Mouse (Mus musculus) inflammation-experienced regulatory T-cells, adult 6 months (primary cell): ENCODE results near the gene Foxl1. TPM values are rescaled to one million over a fixed set of nuclear protein-coding genes. Genes with fewer than 3 reads are reported as not detected.

Experiments
- ATAC-seq: one replicate; pipeline ENCODE4 v1.8.0; 2017
- polyA plus RNA-seq, 3 experiments: library from polyadenylated mRNA; unstranded; fragments of 100-300 nt; shearing (Covaris generic); gene quantifications; one replicate each; pipeline ENCODE4 v1.2.1; 2017

Foxl1 gene
- polyA plus RNA-seq, 3 experiments from 2014 or later, result not detected

DNA sequence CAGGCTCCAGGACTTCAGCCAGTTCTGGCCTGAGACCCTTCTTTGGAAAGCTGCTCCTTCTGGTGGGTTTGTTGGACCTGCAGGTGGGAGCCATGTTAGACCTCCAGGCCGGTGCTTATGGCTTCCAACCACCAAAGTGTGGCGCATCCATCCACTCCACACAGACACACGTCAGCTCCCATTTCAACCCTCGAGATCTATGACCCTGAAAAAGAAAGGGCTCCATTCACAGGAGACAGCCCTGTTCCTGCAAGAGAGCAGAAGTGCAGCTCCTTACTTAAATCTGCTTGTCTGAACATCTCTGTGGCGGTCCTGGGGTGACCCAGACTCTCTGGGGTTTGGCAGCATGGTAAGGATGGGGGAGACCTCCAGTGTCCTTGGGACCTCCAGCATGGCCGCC lies 34.2 kb upstream of the Foxl1 start:
- ATAC-seq, result no peak

DNA sequence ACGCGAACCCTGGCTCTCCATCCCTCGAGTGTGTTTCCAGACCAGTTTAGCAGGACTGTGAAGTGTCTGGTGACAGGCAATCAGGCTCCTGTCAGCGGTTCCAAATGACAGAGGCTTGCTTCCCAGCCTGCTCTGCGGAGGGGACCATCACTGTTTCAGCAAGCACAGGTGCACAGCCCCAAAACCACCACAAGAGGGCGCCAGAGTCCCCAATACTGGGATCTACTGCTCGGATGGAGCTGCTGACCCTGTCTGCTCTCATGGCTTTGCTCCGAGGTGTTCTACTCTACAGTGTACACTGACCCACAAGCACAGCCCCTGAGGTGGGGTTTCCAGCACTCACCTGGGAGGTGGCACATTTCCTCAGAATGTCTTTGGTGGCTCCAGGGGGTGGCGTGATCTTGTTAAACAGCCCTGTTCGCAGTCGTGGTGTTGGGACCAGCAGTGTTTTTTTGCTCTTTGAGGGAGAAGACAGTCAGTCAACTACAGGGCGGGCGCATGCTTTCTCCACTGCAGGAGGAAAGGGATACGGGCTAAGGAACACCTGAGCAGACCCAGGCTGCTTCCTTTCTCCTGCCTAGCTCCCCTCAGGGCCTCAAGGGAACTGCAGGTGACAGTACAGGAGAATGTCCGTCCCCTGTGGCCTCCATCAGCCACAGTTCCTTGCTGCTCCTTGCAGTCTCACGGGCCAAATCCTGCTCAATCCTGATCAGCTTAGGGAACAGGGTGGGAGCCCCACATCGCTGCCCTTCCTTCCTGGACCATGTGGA lies 23.5 kb upstream of the Foxl1 start:
- ATAC-seq, result peak; percentile 19

DNA sequence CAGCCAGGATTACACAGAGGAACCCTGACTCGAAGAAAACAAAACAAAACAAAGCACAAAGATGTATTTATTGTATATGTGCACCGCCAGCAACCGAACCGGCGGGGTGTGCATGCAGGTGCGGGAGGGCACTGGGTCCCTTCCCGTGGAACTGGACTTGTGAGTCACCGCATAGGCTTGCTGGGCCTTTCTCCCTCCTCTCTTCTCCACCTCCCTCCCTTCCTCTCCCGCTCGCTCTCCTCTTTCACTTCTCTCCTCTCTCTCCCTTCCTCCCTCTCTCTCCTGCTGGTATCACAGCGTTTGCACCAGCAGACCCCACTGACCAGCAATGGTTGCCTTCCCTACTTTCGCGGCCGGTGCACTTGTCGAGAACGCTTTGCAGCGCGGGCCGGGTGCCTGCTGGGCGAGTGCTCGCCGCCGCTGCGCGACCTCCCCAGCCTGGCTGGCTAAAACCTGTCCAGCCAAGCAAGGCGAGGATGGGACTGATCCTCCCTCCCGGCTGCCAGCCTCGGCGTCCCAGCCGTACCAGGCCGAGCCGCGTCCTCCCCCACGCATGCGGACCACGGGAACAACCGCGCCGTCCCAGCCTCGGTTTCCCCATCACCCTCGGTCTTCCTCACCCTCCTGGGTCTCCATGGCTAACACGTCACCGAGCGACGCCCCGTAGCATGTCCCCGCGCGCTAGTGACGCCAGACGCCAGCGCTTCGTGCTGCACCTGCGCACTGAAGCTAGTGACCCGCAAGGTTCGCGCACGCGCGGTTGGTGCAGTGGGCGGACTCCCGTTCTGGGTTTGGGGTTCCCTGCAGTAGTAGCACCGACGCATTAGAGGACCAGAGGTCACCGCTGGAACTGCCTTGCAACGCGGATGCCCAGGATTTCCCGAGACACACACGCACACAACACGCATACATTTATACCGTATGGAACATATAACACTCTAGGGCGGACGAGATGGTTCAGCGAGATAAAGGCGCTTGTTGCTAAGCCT lies 19.8 kb upstream of the Foxl1 start, which contains the start of gene Mthfsd:
Mthfsd (minus strand) TSS at position 725 of the 989 bp plus-strand sequence.
- ATAC-seq, result peak; percentile 92

DNA sequence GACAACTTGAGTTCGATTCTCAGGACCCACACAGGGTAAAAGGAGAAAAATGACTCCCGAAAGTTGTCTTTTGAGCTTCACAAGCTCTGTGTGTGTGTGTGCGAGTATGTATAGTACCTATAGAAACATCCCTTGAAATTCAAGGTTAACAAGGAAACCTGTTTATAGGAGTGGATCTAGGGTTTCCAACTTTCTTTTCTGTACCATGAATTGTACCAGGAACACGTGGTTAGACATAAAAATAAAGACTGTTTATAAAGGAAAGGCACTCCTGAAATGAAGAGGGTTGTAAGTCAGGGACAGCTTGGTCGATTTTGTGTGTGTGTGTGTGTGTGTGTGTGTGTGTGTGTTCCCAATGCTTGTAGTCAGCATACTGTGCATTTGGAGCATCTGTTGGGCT lies 19.1 kb upstream of the Foxl1 start:
- ATAC-seq, result no peak

DNA sequence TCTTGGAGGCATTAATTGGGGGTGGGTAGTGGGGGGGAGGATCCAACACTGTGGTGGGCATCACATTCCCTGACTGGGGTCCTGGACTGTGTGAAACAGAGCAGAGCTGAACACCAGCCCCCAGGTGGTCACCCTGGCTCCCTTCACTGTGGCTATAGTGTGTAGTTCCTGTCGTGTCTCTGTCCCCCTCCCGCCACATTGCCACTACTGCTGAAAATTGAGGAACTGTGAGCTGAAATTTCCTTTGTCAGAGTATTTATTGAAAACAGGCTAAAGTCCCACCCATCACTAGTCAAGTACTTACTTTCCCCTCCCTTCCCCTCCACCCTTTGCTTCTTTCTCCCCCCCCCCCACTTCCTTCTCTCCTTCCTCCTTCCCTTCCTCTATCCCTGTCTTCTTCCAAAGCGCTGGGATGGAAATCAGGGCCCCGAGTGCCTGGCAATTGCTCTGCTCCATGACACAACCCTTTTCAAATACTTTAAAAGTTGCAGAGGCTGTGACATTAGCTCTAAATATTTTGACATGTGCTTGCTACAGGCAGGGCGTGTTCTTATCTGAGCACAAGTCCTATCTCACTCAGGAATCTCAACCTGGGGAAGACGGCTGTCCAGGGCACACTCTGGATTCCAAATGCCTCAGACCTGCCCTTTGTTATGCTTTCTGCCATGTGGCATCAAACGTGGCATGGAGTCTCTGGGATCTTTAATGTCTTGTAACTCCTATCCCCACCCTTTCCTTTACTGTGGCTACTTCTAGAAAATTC lies 16.4 kb upstream of the Foxl1 start:
- no peak for ATAC-seq

DNA sequence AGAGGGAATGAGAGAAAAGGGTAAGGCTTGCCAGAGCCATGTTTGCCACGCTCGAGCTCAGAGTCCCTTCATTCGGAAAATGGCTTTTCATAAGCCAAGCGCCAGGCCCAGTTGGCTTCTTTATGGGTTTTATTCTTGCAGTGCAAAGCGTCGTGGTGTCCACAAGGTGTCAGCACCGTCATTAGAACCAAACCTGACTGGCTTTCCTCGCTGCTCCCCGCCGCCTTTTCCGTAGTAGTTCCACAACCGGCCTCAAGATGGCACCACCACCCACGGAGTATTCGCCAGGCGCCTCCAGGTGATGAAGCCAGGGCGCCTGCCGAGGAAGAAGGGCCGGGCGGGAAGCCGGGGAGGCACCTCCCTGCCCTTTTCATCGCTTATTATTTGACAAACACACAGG lies 14.5 kb upstream of the Foxl1 start:
- peak; percentile 75 for ATAC-seq

DNA sequence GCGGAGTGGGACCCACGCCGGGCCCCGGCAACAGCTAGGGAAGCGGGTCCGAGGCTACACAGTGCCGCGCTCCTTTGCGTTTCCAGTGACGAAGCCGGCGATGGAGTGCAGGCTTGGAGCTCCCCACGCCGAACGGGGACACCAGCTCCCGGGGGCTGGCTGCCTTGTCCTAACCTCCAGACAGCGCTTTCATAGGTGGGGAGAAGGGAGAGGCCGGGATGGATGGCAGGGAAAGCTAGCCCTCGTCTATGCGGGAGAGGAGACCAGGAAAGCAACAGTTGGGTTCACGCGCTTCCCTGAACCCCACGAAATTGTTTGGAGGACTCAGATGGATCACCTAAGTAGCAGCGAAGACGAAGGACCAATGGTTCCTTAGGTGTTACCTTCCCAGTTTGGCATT lies 12.6 kb upstream of the Foxl1 start:
- no peak for ATAC-seq

DNA sequence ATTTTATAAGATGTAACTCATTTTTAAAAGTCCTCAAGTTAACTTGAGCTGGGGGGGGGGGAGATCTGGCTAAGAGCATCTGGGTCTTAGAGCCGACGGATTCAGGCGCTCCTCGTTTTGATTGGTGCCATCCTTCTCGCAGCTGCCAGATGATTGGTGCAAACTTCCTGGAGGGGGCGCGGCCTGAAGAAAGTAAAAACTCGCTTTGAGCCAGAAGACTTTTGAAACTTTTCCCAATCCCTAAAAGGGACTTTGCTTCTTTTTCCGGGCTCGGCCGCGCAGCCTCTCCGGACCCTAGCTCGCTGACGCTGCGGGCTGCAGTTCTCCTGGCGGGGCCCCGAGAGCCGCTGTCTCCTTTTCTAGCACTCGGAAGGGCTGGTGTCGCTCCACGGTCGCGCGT lies 11.8 kb upstream of the Foxl1 start, which contains the start of gene Foxc2:
Foxc2 (plus strand) TSS at position 224 of the 400 bp plus-strand sequence.
- peak; percentile 78 for ATAC-seq

DNA sequence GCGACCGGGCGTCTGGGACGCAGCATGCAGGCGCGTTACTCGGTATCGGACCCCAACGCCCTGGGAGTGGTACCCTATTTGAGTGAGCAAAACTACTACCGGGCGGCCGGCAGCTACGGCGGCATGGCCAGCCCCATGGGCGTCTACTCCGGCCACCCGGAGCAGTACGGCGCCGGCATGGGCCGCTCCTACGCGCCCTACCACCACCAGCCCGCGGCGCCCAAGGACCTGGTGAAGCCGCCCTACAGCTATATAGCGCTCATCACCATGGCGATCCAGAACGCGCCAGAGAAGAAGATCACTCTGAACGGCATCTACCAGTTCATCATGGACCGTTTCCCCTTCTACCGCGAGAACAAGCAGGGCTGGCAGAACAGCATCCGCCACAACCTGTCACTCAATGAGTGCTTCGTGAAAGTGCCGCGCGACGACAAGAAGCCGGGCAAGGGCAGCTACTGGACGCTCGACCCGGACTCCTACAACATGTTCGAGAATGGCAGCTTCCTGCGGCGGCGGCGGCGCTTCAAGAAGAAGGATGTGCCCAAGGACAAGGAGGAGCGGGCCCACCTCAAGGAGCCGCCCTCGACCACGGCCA lies 11.1 kb upstream of the Foxl1 start:
- no peak for ATAC-seq

DNA sequence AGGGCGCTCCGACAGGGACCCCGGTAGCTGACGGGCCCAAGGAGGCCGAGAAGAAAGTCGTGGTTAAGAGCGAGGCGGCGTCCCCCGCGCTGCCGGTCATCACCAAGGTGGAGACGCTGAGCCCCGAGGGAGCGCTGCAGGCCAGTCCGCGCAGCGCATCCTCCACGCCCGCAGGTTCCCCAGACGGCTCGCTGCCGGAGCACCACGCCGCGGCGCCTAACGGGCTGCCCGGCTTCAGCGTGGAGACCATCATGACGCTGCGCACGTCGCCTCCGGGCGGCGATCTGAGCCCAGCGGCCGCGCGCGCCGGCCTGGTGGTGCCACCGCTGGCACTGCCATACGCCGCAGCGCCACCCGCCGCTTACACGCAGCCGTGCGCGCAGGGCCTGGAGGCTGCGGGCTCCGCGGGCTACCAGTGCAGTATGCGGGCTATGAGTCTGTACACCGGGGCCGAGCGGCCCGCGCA lies 10.5 kb upstream of the Foxl1 start:
- no peak for ATAC-seq

DNA sequence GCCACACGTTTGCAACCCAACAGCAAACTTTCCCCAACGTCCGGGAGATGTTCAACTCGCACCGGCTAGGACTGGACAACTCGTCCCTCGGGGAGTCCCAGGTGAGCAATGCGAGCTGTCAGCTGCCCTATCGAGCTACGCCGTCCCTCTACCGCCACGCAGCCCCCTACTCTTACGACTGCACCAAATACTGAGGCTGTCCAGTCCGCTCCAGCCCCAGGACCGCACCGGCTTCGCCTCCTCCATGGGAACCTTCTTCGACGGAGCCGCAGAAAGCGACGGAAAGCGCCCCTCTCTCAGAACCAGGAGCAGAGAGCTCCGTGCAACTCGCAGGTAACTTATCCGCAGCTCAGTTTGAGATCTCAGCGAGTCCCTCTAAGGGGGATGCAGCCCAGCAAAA lies 9.8 kb upstream of the Foxl1 start:
- ATAC-seq, result no peak

DNA sequence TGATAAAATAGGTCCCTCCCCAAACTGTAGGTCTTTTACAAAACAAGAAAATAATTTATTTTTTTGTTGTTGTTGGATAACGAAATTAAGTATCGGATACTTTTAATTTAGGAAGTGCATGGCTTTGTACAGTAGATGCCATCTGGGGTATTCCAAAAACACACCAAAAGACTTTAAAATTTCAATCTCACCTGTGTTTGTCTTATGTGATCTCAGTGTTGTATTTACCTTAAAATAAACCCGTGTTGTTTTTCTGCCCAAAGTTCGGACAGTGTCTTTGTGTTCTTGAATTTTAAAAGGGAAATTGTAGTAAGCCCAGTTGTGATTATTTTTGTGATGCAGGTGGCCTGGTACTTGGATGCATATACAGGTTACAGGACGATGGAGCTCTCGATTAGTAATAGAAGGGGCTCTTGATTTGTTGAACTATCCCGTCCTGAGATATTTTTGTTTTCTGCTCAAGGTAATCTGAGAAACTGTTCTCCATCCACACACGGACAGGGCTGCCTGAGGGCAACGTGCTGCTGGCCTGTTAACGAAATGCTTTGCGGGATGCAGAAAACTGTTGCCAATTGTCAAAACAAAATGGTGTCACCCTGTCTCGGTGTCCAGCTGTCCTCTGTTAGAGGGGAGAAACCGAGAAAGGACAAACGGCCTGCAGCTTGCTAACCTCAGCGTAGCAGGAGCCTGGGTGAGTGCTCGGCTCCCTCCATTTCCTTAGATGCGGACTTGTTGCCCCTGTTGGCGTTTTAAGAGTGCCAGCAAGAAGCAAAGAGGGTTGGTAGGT lies 8.9 kb upstream of the Foxl1 start:
- no peak for ATAC-seq

DNA sequence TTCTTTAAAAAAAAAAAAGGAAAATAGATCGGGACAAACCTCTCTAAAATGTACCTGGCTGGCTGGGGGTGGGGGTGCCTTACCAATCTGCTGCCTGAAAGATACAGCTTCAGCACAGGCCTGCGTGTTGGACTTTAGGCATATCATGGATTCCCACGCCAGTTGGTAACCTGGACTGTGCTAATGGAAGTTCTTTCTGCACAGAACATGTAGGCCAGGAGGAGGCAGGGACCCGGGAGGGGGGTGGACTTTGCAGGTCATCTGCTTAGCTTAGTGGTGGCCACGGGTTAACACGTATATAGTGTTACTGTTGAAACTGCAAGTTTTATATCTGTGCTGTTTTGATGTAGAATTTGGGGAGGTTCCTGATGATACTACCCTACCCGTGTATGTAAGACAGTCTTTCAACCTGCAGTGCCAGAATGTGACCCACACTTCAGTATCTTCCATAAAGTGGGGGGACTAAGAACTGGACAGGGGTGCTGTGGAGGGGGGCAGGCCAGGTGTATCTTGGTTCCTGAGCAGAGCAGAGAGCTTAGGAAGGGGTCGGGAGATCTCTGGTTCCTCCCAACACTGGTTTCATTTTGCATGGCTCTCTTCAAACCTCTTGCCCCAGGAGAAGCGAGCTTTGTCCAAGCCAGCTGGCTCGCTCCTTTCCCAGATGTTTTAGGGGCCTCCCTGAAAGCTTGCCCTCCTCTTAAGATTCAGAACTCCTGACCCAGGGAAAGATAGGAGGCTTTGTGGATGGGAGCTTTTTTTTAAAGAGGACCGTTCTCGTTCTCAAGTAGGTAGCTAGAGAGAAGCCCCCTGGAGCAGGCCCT lies 7.9 kb upstream of the Foxl1 start:
- ATAC-seq, result no peak

DNA sequence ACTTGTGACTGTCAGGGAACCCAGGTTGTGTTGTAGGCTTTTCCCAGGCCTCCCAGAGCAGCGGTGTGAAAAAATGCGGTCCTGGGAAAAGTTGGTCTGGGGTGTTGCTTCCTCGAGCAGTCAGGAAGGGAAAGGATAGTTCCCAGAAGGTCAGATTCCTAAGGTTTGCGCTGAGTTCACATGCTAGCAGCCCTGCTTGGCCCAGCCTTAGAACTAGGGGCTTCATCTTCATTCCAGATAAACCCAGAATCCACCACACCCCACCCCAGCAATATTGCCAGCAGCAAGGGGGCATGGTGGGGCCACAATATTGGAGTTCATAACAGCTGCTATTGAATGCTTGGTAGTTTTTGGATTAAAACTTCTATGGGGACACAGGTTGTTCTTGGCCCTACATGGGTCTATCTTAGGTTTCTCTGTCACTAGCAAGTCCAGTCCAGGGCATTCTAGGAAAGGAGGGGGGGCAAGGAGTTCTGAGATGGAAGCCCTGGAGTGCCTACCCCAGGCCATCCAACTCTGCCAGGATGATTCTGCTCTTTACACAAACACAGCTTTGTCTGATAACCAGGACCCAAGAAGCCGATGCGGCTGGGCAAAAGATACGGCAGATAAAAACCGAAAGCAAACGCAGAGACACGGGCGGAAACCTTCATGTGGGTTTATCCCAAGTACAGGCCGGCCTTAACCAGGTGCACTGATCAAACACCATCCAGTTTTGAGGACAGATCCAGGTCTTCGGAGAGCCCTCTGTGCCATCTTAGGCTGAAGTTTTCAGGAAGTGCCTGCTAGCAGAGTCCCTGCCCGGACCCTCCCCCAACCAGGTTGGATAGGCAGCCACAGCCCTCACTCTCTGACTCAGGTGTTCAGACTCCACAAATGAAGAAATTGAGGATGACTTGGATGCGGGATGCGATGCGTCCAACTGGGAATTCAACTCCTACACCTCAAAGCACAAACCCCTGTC lies 7.0 kb upstream of the Foxl1 start:
- ATAC-seq, result peak; percentile 12

DNA sequence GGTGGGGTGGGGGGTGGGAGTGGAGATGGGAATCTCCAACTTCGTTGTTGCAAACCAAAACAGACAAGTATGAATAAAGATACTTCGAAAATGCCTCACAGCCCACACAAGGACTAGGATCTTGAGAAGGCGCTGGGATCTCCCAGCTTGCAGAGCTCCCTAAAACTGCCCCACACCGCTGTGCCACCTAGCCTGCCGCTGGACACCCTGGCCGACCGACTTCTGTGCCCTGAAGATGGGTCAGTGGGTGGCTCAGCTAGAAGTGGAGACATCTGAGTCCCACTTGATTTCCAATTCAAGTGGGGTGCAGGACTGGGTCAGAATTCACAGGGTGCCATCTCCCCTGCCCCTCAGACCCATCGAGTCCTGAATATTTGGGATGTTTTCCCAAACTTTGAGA lies 6.0 kb upstream of the Foxl1 start:
- ATAC-seq, result no peak

DNA sequence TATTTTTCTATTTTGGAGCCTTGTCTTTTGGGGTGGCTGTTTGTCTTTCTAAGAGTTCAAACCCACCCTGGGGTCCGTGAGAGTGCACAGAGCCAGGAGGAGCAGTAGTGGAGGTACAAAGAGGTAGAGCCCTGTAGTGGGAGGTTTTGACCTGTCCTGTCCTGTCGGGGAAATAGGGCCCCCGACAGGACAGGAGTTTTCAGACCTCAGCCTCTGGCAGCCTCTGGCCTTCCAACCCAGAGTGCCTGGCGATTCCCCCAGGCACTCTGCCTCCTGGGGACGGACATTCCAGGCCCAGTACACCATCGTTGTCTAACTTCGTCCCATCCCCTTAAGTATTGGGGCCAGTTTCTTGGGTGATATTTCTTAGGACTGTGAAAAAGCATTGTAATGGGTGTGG lies 5.4 kb upstream of the Foxl1 start:
- ATAC-seq, result no peak

DNA sequence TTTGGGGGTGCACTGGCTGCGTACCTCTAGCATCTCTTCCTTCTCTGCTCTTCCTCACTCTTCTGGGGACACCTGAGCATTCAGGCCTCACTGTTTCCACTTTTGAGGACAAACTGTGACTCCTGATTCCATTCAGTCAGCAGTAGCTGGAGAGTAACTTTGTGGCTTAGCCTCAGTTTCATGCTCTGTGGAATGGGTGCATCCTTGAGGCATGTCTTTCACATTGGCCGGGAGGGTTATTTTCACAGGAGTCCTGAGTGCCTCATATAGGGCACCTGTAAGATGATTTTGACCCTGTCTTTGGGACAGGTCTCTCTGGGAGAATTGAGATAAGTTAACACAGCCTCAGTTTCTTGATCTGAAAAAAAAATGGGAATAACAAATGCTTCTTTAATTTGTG lies 4.6 kb upstream of the Foxl1 start:
- no peak for ATAC-seq

DNA sequence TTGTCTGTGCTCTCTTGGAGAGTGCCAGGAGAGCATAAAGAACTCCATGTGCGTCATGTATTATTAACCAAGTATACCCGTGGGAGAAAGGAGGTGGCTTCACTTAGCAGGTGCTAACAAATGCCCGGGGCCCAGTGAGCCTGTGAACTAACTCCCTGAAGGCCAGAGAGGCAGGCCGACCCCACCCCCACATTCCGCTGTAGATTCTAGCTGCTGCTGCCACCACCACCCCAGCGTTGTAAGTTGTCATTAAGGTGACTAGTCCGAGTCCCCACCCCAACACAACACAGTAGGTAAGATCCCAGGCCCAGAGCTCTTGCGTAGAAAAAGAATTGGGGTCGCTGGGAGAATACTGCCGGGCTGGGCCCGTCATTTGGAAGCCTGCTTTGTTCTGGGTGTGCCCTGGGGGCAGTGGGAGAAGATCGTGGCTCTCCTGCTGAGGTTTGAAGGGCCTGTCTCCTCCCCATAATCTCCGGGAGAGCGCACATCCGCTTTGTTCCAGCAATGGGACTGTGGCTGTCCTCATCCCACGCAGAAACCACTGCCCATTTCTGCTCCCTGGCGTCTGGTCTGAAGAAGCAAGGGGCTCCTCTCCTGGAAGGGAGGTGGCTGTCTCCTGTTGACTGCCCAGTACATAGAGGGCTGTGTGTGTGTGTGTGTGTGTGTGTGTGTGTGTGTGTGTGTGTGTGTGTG lies 3.0 kb upstream of the Foxl1 start:
- no peak for ATAC-seq
